Mouse (Mus musculus): ENCODE data around the gene Slc16a3.

Gene Slc16a3

DNA sequence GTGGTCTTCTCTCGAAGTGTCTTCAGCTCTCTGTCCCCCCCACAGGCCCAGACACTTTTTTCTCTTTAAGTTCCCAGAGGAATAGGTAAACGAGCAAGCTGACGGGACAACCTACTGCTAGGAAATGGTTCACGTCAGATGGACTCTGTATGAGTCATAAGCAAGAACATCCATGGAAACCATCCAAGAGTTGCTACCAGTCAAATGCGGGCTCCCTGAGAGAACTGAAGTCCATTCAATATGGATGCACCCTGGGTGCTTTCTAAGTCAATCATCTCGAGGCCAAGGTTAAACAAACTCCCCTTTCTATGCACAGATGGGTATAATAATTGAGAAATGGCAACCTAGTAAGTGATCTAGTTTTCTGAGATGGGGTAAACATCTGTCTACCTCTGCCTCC, 25.0 kb downstream of the Slc16a3 start:
- DNase-seq (ENCODE audit: low spot score): no peak

DNA sequence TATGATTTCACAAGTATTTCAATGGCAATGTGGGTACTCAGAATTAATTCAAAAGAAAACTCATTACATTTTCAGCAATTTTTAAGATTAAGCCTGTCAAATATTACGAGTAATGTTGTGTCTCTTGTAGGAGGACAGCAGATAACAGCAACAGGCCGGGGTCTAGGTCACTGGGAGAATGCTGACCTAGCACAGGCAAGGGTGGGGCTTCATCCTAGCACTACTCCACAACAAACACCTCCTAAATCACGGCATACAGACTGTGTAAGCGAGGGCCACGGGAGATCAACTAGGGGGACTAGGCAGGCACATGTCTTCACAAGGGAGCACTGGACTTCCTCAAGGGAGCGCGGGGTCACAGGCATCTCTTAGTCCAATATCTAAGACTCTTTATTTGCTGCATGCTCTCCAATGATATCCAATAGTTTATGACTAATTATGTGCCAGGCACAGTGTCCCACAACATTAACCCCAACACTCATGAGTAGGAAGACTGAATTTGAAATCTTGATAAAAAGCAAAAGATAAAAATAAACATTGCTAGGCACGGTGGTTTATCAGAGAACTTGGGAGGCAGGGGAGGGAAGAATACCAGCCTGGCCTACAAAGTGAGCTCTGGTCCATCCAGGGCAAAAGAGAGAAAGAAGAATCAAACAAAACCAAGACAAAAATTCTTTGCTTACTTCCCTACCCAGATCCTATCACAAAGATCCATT, 31.6 kb downstream of the Slc16a3 start:
- DNase-seq (ENCODE audit: low spot score): no peak

DNA sequence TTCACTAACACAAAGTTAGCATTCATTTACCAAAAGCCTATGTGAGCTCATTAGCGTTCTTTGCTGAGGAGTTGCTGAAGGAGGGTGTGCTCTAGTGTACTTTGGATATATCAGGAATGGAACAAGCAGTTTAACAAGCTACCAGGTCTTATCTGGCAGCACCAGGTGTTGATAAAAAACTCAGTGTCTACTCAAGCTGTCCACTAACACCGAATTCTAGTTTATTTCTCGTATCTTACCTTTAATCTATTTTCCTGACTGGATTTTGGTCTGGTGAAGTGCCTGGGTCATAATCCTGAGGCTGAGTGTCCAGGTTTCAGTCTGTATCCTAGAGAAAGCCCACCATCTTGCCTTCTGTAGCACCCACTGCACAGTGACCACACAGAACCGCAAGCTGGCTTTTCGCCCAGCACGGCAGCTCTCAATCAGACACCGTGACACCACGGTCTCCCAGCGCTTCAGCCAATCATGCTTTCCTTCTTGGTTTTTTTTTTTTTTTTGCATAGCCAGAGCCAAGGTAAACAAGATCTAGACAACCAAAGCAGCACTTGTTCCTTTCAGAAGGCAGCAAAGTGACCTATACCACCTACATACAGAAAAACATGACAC, 32.3 kb downstream of the Slc16a3 start:
- DNase-seq (ENCODE audit: low spot score): no peak

DNA sequence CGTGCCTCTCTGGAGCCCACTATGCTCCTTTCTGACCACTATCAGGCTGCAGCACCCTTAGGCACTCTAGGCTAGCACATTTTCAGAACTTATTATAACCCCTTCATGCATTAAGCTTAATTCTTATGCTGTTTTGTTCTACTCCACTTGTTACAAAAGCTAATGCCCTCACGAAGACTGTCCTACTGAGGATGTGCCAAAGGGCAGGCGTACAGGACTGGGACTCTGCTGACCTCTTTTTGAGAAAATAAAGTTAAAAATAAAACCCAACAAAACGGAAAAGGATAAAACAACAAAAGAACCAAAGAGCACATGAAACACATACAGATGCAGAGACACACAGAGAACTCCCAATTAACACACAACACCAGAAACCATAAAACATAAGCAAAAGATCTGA, 33.4 kb downstream of the Slc16a3 start:
- no peak for DNase-seq (ENCODE audit: low spot score)

DNA sequence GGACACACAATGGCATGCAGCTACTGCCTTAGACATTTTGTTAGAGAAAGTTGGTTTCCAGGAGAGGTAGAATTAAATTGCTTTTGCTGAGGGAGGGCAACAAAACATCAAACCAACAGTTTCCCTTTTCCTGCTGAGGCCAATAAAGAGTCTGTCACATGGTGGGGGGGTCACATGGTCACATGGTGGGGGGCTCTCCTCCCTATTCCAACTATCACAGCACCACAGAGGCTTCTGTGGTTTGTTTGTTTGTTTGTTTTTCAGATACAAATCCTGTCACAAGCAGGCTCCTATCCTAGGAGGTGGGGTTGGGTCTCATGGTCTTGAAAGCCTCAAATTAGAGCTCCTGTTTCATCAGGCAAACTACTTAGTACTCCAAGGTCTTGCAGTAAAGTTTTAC, 34.2 kb downstream of the Slc16a3 start:
- DNase-seq (ENCODE audit: low spot score): no peak

DNA sequence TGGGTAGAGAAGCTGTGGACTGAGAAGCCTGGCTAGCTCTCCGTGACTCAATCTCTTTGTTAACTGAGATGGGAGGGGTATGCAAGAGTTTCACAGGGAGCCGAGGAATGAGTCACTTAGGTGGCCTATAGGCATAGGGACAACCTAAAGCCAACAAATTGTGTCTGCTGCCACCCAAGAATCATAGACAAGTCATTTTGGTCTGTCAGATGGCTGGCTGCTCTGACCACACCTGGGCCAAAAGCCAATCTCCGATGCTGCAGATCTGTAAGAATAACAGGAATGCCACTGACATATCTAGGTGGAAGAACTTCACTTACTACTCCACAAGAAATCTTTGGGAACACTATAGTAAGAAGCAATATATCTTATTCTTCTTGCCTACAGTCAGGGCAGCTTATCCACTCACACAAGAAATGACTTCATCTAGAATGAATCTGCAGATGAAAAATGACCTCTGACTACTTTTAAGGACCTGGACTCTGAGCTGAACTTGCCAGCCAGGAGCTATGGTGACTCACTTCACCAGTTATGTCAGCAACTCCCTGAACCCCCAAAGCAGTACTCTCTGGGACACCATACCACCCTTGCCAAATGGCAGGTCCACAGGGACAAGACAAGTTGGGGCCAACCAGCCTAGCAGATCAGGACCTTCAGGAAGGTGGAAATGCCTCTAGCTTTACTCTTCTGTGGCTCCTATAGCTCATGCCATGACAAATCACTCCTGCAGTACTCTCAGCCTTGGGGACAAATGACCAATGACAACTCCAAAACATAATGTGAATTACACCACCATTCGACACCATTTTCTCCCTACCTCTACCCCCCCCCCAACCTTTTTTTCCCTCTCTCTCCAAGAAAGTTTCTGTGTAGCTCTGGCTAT, 36.4 kb downstream of the Slc16a3 start:
- DNase-seq (ENCODE audit: low spot score): no peak

DNA sequence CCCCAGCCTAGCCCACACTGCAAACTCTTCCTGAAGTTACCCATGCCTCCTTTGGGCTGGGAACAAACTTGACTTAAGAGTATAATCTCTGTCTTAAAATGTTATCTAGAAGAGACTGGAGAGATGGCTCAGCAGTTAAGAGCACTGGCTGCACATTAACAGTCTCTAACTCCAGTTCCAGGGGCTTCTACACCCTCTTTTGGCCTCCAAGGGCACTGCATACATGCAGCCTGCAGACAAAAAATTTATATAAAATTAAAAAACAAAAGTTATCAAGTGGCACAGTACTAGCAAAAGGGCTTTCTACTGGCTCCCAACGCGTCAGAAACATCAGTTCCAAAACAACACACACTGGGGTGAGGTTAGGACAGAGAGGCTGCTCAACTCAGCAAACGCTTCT, 39.3 kb downstream of the Slc16a3 start:
- DNase-seq (ENCODE audit: low spot score): no peak

DNA sequence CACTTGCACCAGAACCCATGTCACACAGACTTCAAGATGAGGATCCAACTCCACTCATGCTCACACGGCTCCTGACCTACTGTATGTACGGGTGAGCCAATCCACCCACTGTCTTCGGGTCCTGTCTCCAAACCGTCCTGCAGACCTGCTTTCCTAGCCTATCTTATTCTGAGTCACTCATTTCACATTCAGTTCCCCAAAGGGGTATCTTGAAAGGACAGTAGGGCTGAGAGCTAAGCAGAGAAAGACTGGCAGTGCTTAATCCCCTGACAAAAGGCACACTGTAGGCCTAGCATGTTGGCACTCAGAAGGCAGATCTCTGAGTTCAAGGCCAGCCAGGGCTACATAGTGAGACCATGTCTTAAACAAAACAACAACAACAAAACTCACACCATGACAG, 40.1 kb downstream of the Slc16a3 start:
- DNase-seq (ENCODE audit: low spot score): no peak

DNA sequence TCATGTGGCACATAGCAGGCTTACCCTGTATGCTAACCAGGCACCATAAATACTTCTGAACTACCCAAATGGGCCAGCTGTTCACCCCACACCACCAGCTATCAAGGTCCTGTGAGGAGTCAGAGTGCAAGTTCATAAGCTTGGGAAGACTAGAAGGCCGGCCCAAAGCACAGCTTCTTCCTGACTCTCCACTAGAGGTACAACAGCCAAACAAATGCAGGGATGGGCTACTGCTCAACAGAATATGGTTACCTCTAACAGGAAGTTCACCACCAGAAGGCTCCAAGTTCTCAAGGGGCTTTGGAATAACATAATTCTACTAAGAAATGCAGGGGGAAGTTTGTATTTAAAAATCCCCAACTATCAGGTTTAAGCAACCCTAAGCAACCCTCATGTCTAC, 41.2 kb downstream of the Slc16a3 start:
- no peak for DNase-seq (ENCODE audit: low spot score)

DNA sequence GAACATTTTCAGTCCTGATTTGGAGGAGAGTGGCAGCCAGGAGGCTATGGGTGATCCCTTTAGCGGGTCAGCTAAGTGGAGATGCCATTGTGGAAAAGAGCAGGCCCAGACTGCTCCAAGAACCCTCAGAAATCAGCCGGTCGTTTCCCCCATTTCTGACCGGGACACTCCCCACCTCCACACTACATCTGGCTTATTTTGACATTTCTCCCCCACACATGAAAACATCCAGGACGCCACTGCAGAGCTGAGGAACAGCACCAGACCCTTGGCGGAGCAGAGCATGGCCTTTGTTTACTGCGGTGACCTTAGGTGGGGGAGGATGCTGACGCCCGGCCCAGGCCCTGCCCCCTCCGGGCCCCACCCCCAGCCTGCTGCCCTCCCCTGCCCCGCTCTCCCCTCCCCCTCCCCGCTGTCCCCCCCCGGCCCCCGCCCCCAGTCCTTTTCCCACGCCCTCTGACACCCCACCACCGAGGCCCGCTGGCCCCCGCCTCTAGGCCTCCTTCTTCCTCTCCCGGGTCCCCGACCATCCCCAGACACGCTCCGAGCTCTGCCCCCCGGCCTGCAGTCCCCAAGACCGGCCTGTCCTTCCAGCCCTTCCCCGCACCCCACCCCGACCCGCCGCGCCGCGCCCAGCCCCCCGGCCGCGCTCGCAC, 42.0 kb downstream of the Slc16a3 start:
- DNase-seq (ENCODE audit: low spot score): peak; percentile 63

DNA sequence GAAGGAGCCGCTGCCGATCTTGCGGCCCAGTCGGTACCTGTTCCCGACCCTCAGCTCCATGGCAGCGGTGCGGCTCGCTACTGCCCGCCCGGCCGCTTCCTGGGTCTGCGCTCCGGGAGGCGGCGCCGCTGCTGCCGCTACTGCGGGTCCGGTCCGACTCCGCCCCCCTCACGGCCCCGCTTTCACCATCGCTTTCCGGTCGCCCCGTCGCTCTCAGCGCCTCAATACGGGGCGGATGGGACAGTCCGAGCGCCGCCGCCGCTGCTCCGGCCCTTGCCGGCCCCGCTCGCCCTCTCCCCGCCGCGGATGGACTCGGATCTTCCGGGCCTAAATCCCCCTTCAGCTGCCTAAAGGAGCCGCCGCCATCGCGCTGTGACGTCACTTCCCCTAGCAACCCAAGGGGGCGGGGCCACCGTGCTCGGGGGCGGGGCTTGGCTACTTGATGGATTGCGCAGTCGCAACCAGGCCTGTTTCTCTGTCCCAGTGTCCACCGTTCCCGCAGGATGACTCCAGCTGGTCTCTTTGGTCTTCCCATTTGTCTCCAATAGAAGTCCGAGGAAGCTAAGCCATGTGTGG, 42.8 kb downstream of the Slc16a3 start, which contains the start of gene Csnk1d:
TSS of gene Csnk1d (minus strand) at position 380 of the 576 bp plus-strand sequence.
- DNase-seq (ENCODE audit: low spot score): peak; percentile 97

DNA sequence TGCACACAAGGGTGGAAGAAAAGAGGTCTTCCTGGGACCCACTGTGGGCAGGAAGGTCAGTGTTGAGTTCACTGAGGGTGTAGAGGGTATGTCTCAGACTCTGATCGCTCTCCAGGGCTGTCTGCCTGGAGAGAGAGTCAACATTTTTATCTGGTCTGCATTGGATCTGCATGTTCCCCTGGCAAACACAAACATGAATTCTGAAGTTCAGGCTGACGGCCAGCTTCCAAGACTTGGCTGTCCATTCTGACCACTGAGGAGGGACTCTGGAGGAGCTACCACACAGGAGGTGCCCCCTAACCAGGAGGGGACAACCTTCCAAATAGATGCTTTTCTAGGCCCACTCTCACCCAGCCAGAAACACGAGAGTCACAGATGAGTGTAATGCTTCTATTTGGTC, 43.5 kb downstream of the Slc16a3 start:
- no peak for DNase-seq (ENCODE audit: low spot score)

DNA sequence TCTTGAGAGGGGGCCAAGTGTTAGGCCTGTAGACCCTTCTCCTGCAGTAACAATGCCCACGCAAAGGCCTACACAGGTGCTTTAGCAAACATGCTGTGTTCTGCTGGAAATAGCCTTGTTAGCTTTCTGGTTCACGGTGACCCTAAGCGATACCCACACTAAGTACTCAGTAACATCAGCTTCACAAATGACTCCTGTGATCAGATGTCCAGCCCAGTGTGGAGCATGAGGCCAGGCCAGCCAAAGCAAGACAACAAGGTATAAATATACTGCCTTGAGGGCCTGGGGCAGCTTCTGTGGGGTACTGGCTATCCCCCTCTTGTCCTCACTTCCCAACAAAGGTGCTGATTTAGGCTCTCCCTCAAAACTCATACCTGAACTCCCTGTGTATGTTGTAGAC, 44.8 kb downstream of the Slc16a3 start:
- DNase-seq (ENCODE audit: low spot score): no peak

DNA sequence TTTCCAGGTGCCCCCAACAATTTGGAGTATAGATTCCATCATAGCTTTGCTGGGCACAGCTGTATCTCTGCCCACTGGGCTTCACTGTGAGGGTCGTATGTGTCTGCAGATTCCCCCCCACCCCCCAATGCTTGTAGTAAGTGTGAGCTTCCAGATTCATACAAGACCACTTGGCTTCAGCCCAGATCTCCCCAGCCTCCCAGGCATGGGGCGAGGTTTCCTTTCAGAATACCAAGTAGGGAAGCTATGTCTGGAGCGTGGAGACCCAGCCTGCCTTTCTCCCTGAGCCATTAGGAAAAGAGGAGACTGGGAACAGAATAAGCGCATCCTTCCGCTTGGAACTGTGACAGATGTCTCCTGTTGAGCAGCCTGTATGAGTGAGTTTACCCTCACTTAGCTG, 45.3 kb downstream of the Slc16a3 start:
- DNase-seq (ENCODE audit: low spot score): no peak

DNA sequence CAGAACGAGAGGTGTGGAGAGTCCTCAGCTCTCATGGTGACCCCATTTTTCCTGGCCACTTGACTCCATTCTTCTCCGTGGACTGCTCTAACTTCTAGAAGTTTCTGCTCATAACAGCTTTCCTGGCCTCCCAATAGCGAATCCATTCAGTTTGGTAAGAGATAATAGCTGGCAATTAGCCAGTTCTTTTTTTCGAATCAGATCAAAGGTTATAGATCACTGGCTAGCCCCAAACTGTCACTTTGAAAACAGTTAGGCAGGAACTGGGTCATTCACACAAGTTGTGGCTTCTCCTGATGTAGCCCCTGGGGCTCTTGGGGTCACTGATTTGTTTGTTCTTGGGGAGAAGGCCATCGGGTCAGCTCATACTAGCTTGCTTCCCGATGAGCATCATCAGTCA, 46.5 kb downstream of the Slc16a3 start:
- DNase-seq (ENCODE audit: low spot score): no peak

DNA sequence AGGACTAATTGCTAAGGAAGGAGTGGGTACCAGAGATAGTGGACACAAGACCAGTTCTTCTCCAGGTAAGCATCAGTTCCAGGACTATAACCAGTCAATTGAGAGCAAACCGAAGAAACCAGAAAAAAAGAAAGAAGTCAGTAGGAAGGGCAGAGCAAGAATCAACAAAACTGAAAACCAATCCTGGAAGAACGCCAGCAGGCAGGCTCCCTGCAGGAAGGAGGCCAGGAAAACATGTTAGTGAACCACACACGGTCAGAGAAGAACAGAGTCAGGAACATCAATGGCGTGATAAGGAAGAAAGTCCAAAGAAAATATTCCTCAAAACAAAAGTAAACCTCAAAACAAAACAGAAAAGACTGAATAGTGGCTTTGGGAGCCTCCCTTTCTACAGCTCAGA, 53.7 kb downstream of the Slc16a3 start:
- DNase-seq (ENCODE audit: low spot score): no peak

DNA sequence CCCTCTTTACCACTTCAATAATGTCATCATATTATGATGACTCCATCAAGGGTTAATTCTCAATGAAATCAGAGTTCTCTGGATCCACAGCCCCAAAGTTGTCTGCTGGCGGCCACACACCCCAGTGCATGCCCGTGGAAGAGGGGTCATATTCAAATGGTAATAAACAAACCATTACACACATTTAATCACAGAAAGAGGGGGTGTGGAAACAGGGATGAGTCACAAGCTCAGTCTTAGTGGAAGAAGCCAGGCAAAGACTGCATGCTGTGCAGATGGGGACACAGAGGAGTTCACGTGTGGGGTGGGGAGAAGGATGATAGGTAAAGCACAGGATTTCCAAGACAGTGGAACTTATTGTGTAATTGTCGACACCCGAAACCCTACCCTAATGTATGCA, 56.0 kb downstream of the Slc16a3 start:
- no peak for DNase-seq (ENCODE audit: low spot score)

DNA sequence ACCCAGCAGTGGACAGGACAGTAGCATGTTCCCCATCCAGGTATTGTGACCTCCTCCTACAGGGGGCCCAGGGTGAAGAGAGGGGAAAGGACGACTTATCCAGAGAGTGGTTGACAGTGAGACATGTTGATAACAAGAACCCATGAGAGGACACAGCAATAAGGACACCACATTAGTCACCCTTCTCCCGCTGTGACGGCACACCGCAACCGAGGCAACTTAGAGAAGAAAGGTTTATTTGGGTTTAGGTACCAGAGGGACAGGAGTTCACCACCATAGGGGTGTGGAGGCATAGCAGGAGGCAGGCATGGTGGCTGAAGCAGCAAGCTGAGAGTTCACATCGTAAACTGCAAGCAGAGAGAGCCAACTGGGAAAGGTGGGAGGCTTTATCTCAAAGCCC, 57.9 kb downstream of the Slc16a3 start:
- DNase-seq (ENCODE audit: low spot score): no peak

DNA sequence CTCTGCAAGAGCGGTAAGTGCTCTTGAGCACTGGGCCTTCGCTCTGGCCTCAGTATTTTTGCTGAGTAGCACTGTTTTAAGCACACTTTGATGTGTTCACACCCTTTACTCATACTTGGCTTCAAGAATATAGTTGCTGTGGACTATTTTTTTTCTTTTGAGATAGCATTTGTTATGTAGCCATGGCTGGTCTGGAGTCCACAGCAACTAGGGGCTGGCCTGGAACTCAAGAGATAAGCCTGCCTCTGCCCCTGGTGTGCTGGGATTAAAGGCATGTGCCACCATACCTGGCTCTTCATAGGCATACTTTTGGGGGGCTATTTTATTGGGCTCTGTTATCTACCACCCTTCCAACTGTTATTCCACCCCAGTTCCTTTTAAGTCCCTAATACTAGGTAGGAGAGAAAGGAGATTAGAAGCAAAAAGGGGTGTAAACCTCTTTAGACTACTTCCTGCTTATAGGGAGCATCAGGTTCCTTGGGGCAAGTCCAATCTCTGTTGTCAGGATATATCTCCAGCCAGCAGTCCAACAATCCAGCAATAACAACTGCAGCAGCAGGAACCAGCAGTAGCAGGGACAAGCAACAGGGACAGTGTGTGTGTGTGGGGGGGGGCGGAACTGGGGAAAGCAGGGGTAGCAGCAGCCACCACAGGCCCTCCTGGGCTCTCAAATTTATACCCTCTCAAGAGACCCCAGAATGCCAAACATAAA, 61.9 kb downstream of the Slc16a3 start:
- no peak for DNase-seq (ENCODE audit: low spot score)

All from embryo, embryonic 10 days (tissue).